Mouse (Mus musculus): ENCODE measurements around the gene Kif28. TPM values are rescaled to one million over a fixed set of nuclear protein-coding genes. Genes with fewer than 3 reads are reported as not detected.
"Not testable (repeated sequence)": the region's sequence is repeated elsewhere in the genome, so short reads cannot be mapped to it uniquely, and the experiment has no call there.

The Kif28 gene
- polyA plus RNA-seq, 1 experiment from 2014 or later: not detected

GRCm38 (mm10) chr1:179668836-179669537, 76.1 kb downstream of the Kif28 start:
- WGBS (ENCODE audit: insufficient replicate concordance): 27% methylated on average over 12 of the region's 12 CpGs
- Histone ChIP-seq H3K4me3 (replicated peaks) (peak overlapping the region; percentile 65), H3K27ac (replicated peaks) (no peak overlapping the region), H3K4me1 (replicated peaks) (peaks cover 7% of the 10 kb centered on the region), H3K9me3 (replicated peaks) (no peaks in the 10 kb centered on the region), H3K27me3 (peaks cover 60% of the 10 kb centered on the region), H3K36me3 (replicated peaks) (no peaks in the 10 kb centered on the region), H3K9ac (no peak overlapping the region), H3K4me2 (peak overlapping the region; percentile 82)
- no peak for ATAC-seq (ENCODE audit: insufficient read depth)

- H3K4me2 ChIP-seq: peak within 1 kb of the TSS; percentile 82
- H3K27ac ChIP-seq (replicated peaks): no peak within 1 kb of the TSS
- peak within 1 kb of the TSS; percentile 65 for H3K4me3 ChIP-seq (replicated peaks)
- under 1% methylated on average over 78 of the region's 84 CpGs for WGBS (ENCODE audit: insufficient replicate concordance)
- H3K4me1 ChIP-seq (replicated peaks): peaks cover 7% of the 10 kb centered on the region
- ATAC-seq (ENCODE audit: insufficient read depth): peak; percentile 88
- no peaks in the 10 kb centered on the region for H3K36me3 ChIP-seq (replicated peaks)
- H3K9me3 ChIP-seq (replicated peaks): no peaks in the 10 kb centered on the region
- H3K27me3 ChIP-seq: peaks cover 63% of the 10 kb centered on the region
- H3K9ac ChIP-seq: peak within 1 kb of the TSS; percentile 47
Observed at GRCm38 (mm10) chr1:179668013-179668805, 76.9 kb downstream of the Kif28 start, which contains the start of gene Sccpdh. TSS of gene Sccpdh (plus strand) at chr1:179668210.

- 31% methylated on average over 7 of the region's 7 CpGs for WGBS (ENCODE audit: insufficient replicate concordance)
- no peaks in the 10 kb centered on the region for H3K36me3 ChIP-seq (replicated peaks)
Observed at GRCm38 (mm10) chr1:179667450-179667849, 77.6 kb downstream of the Kif28 start.

GRCm38 (mm10) chr1:179666971-179667370, 78.1 kb downstream of the Kif28 start:
- Histone ChIP-seq H3K4me2 (no peak overlapping the region), H3K27ac (replicated peaks) (no peak overlapping the region), H3K36me3 (replicated peaks) (no peaks in the 10 kb centered on the region), H3K4me3 (replicated peaks) (no peak overlapping the region), H3K9ac (no peak overlapping the region), H3K9me3 (replicated peaks) (no peaks in the 10 kb centered on the region), H3K4me1 (replicated peaks) (peaks cover 7% of the 10 kb centered on the region), H3K27me3 (peaks cover 64% of the 10 kb centered on the region)
- ATAC-seq (ENCODE audit: insufficient read depth): no peak
- WGBS (ENCODE audit: insufficient replicate concordance): 66% methylated on average over 2 of the region's 2 CpGs

More at GRCm38 (mm10) chr1:179667450-179667849, 77.6 kb downstream of the Kif28 start:
- Histone ChIP-seq H3K9ac (peak overlapping the region; percentile 47; the same call in 1 of the 2 replicates), H3K27me3 (peaks cover 64% of the 10 kb centered on the region), H3K27ac (replicated peaks) (no peak overlapping the region), H3K9me3 (replicated peaks) (no peaks in the 10 kb centered on the region), H3K4me3 (replicated peaks) (peak overlapping the region; percentile 65), H3K4me1 (replicated peaks) (peaks cover 7% of the 10 kb centered on the region), H3K4me2 (peak overlapping the region; percentile 82)
- no peak for ATAC-seq (ENCODE audit: insufficient read depth)

GRCm38 (mm10) chr1:179664309-179664930, 80.7 kb downstream of the Kif28 start:
- no peak overlapping the region for H3K4me3 ChIP-seq (replicated peaks)
- H3K27me3 ChIP-seq: peaks cover 48% of the 10 kb centered on the region
- H3K9ac ChIP-seq: no peak overlapping the region
- ATAC-seq (ENCODE audit: insufficient read depth): no peak
- no peak overlapping the region for H3K4me2 ChIP-seq
- no peak overlapping the region for H3K27ac ChIP-seq (replicated peaks)
- no peaks in the 10 kb centered on the region for H3K36me3 ChIP-seq (replicated peaks)
- 56% methylated on average over 4 of the region's 4 CpGs for WGBS (ENCODE audit: insufficient replicate concordance)
- H3K9me3 ChIP-seq (replicated peaks): no peaks in the 10 kb centered on the region
- H3K4me1 ChIP-seq (replicated peaks): peaks cover 7% of the 10 kb centered on the region

- no peaks in the 10 kb centered on the region for H3K36me3 ChIP-seq (replicated peaks)
Observed at GRCm38 (mm10) chr1:179663065-179663464, 82.0 kb downstream of the Kif28 start.

GRCm38 (mm10) chr1:179651224-179651623, 93.8 kb downstream of the Kif28 start:
- Histone ChIP-seq H3K36me3 (replicated peaks) (no peaks in the 10 kb centered on the region), H3K9me3 (replicated peaks) (no peaks in the 10 kb centered on the region), H3K4me2 (no peak overlapping the region), H3K27ac (replicated peaks) (no peak overlapping the region), H3K4me3 (replicated peaks) (no peak overlapping the region), H3K27me3 (no peaks in the 10 kb centered on the region), H3K9ac (no peak overlapping the region), H3K4me1 (replicated peaks) (peaks cover 20% of the 10 kb centered on the region)
- WGBS (ENCODE audit: insufficient replicate concordance): 70% methylated on average over 5 of the region's 5 CpGs
- no peak for ATAC-seq (ENCODE audit: insufficient read depth)

More at GRCm38 (mm10) chr1:179663065-179663464, 82.0 kb downstream of the Kif28 start:
- Histone ChIP-seq H3K9me3 (replicated peaks) (no peaks in the 10 kb centered on the region), H3K9ac (no peak overlapping the region), H3K4me2 (no peak overlapping the region), H3K27ac (replicated peaks) (no peak overlapping the region), H3K4me1 (replicated peaks) (peaks cover 4% of the 10 kb centered on the region), H3K27me3 (peaks cover 35% of the 10 kb centered on the region), H3K4me3 (replicated peaks) (no peak overlapping the region)
- 70% methylated on average over 5 of the region's 5 CpGs for WGBS (ENCODE audit: insufficient replicate concordance)
- ATAC-seq (ENCODE audit: insufficient read depth): no peak

GRCm38 (mm10) chr1:179650284-179650683, 94.8 kb downstream of the Kif28 start:
- Histone ChIP-seq H3K27ac (replicated peaks) (no peak overlapping the region), H3K4me2 (no peak overlapping the region), H3K27me3 (0 out of 2 replicates have a peak, but pooled peaks cover 3% of the 10 kb centered on the region), H3K36me3 (replicated peaks) (no peaks in the 10 kb centered on the region), H3K4me3 (replicated peaks) (no peak overlapping the region), H3K4me1 (replicated peaks) (peaks cover 24% of the 10 kb centered on the region), H3K9me3 (replicated peaks) (no peaks in the 10 kb centered on the region), H3K9ac (no peak overlapping the region)
- WGBS (ENCODE audit: insufficient replicate concordance): 21% methylated on average over 4 of the region's 4 CpGs
- ATAC-seq (ENCODE audit: insufficient read depth): no peak

- Histone ChIP-seq H3K9me3 (replicated peaks) (no peaks in the 10 kb centered on the region), H3K4me3 (replicated peaks) (no peak overlapping the region), H3K27me3 (0 out of 2 replicates have a peak, but pooled peaks cover 7% of the 10 kb centered on the region), H3K27ac (replicated peaks) (no peak overlapping the region), H3K9ac (no peak overlapping the region), H3K36me3 (replicated peaks) (no peaks in the 10 kb centered on the region), H3K4me1 (replicated peaks) (peaks cover 26% of the 10 kb centered on the region), H3K4me2 (no peak overlapping the region)
- 14% methylated on average over 3 of the region's 3 CpGs for WGBS (ENCODE audit: insufficient replicate concordance)
- ATAC-seq (ENCODE audit: insufficient read depth): no peak
Observed at GRCm38 (mm10) chr1:179649324-179649723, 95.7 kb downstream of the Kif28 start.

GRCm38 (mm10) chr1:179648678-179649077, 96.4 kb downstream of the Kif28 start:
- 46% methylated on average over 4 of the region's 5 CpGs for WGBS (ENCODE audit: insufficient replicate concordance)
- peaks cover 26% of the 10 kb centered on the region for H3K4me1 ChIP-seq (replicated peaks)
- not testable (repeated sequence) for H3K27ac ChIP-seq (replicated peaks); H3K9ac ChIP-seq; H3K27me3 ChIP-seq; H3K9me3 ChIP-seq (replicated peaks); H3K36me3 ChIP-seq (replicated peaks); H3K4me3 ChIP-seq (replicated peaks); ATAC-seq (ENCODE audit: insufficient read depth); H3K4me2 ChIP-seq

GRCm38 (mm10) chr1:179645980-179646268, 99.1 kb downstream of the Kif28 start:
- Histone ChIP-seq H3K4me3 (replicated peaks) (no peak overlapping the region), H3K4me1 (replicated peaks) (peaks cover 26% of the 10 kb centered on the region), H3K27ac (replicated peaks) (no peak overlapping the region), H3K9me3 (replicated peaks) (no peaks in the 10 kb centered on the region), H3K36me3 (replicated peaks) (no peaks in the 10 kb centered on the region), H3K4me2 (peak overlapping the region; percentile 16; the same call in 1 of the 2 replicates), H3K27me3 (0 out of 2 replicates have a peak, but pooled peaks cover 7% of the 10 kb centered on the region), H3K9ac (no peak overlapping the region)
- ATAC-seq (ENCODE audit: insufficient read depth): no peak
- WGBS (ENCODE audit: insufficient replicate concordance): 20% methylated on average over 4 of the region's 4 CpGs

Data from liver, embryonic 15.5 days (tissue).